Mouse (Mus musculus): ENCODE measurements around the gene Kdm6b. TPM values are rescaled to one million over a fixed set of nuclear protein-coding genes. Genes with fewer than 3 reads are reported as not detected.

Gene Kdm6b
- polyA plus RNA-seq, 1 experiment from 2014 or later, result 51.6 TPM

DNA sequence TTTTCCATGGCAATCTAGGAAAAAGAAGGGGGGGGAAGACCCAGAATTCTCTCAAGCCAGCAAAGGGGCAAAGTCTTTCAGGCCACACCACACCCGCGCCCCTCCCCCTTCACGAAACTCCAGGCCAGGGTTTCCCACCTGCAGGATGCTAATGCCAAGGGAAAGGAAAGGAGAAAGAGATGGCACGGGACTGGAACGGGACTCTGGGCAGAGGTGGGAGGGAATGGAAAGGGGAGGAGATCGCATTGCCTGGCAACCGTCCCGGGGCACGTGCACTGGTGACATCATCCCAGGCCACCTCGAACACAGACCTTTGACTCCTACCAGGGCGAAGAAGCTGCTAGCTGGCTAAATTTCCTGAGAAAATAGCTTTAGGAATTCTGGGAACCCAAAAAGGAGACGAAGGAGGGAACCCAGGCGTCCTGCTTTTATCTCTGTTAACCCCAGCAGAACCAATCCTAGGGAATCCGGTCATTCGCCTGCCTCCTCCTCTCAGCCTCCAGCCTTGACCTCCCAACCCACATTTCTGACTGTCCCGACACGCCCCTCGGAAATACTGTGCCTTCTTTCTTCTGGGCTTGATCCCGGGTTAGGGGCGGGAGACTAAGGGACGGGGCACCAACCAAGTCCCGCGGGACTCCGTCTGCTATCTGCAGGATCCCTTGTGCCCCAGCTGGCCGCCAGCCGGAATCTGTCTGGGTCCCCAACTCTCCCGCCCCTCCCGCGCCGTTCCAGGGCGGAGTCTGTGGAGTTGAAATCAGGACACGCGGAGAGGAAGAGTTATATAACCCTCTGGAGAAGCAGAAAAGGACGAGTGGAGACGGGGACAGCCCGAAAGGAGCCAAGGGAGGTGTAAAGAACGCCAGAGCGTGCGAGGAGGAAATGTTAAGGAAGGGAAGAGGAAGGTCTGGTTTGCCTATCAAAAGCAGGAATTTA is 4.2 kb upstream of the Kdm6b start:
- Histone ChIP-seq H3K4me3 (peak overlapping the region; percentile 63), H3K27ac (peak overlapping the region; percentile 99), H3K9me3 (replicated peaks) (no peaks in the 10 kb centered on the region), H3K4me2 (replicated peaks) (peak overlapping the region; percentile 99), H3K27me3 (peaks cover 26% of the 10 kb centered on the region), H3K4me1 (peaks cover 74% of the 10 kb centered on the region), H3K36me3 (peaks cover 4% of the 10 kb centered on the region; the same call in 1 of the 2 replicates), H3K9ac (peak overlapping the region; percentile 95)
- under 1% methylated on average over 39 of the region's 39 CpGs for WGBS
- peak; percentile 26 for ATAC-seq (ENCODE audit: low FRiP score)

DNA sequence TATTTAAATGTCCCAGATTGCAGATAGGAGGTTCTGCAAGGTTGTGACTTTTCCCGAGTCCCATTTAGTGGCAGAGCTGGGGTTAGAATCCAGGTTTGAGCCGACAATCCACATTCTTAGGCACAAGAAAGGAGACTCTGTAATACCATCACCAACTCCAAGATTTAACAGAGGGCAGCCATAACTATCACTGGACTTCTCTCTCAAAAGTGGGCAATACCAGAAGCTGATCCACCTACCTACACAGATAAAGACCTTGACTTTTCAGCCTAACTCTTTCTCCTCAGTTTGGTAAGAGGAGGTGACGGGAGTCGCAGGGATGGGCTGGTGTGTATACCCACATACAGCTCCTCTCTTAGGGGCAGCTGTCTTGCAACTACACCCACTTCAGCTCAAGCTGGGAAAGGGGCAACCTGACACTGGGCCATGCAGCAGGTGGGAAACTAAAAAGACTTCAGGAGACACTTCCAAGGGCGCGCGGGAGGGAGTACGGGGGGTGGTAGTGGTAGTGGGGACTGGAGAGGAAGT is 3.5 kb upstream of the Kdm6b start:
- no peak for ATAC-seq (ENCODE audit: low FRiP score)
- peaks cover 7% of the 10 kb centered on the region; the same call in 1 of the 2 replicates for H3K36me3 ChIP-seq
- H3K4me2 ChIP-seq (replicated peaks), result peak overlapping the region; percentile 99
- peaks cover 81% of the 10 kb centered on the region for H3K4me1 ChIP-seq
- peaks cover 18% of the 10 kb centered on the region for H3K27me3 ChIP-seq
- 6% methylated on average over 8 of the region's 8 CpGs for WGBS
- peak overlapping the region; percentile 99 for H3K27ac ChIP-seq
- H3K9ac ChIP-seq, result peak overlapping the region; percentile 95
- H3K4me3 ChIP-seq, result peak overlapping the region; percentile 63
- no peaks in the 10 kb centered on the region for H3K9me3 ChIP-seq (replicated peaks)

DNA sequence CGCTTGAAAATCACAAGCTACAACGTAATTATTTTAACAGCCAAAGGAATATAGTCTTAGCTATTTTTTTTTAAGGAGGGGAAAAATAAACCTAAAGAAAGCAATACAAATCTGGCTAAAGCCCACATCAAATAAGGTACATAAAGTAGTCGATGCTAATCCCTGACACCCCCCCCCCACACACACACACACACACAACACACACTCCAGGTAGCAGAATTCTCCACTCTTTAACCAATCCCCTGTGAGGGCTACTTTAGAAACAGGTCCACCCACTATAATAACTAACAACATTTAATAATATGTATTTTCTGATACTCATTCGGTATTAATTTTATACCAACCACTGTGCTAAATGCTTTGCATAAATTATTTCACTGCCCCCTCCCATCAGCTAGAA is 3.0 kb upstream of the Kdm6b start:
- peak overlapping the region; percentile 95 for H3K9ac ChIP-seq
- 0% methylated on average over 4 of the region's 4 CpGs for WGBS
- ATAC-seq (ENCODE audit: low FRiP score), result no peak
- H3K36me3 ChIP-seq, result peaks cover 7% of the 10 kb centered on the region; the same call in 1 of the 2 replicates
- no peaks in the 10 kb centered on the region for H3K9me3 ChIP-seq (replicated peaks)
- H3K4me3 ChIP-seq, result peak overlapping the region; percentile 63
- peaks cover 84% of the 10 kb centered on the region for H3K4me1 ChIP-seq
- peak overlapping the region; percentile 99 for H3K4me2 ChIP-seq (replicated peaks)
- H3K27me3 ChIP-seq, result peaks cover 14% of the 10 kb centered on the region
- H3K27ac ChIP-seq, result peak overlapping the region; percentile 99

DNA sequence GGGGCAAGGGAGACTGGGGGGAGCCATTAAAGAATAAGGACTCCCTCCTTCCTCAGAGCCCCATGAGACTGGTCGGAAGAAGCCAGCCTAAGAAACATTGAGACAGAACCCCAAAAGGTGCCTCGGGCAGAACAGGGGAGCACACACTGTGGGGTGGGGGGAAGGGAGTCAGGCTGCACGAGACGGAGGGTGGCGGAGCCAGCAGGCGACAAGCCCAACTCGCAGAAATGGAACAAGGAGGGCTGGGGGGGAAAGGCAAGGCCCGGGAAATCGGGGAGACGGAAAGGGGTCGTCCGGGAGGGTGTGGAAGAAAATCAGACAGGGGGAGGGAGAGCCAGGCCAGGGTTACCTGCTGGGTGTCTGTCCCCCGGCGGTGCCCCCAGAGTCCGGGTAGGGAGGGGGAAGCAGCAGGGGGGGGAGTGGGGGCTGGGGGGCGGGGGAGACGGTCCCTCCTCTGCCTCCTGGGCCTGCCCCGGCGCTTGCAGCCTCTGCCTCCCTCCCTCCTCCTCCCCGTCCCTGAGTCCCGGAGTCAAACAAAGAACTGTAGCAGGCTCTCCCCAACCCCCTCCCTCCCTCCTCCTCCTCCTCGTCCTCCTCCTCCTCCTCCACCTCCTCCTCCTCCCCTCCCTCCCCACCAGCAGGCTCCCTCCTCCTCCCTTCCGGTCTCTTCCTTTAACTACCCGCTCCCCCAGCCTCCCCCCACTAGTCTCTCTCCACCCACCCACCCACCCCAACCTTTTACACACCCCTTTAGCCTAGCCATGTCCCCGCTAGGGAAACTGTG is 2.4 kb upstream of the Kdm6b start:
- Histone ChIP-seq H3K9ac (peak overlapping the region; percentile 95), H3K36me3 (peaks cover 7% of the 10 kb centered on the region; the same call in 1 of the 2 replicates), H3K4me1 (peaks cover 79% of the 10 kb centered on the region), H3K27ac (peak overlapping the region; percentile 99), H3K4me2 (replicated peaks) (peak overlapping the region; percentile 99), H3K27me3 (peaks cover 7% of the 10 kb centered on the region), H3K9me3 (replicated peaks) (no peaks in the 10 kb centered on the region), H3K4me3 (peak overlapping the region; percentile 63)
- no peak for ATAC-seq (ENCODE audit: low FRiP score)
- 2% methylated on average over 14 of the region's 25 CpGs for WGBS

DNA sequence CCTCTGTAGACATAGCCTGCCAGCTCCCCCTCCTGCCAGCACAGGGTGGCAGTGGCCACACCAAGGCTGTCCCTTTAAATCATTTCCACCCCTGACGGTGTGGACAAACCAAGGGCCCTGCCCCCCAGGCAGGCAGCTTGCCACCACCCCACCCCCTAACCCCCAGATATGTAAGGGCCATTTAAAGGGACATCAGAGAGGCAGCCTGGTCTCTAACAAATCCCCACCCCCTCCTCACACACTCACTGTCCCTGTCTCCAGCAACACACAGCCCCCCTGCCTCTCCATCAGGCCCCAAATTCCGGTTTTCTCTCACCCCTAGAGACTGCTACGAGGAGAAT is 1.8 kb upstream of the Kdm6b start:
- peak overlapping the region; percentile 95 for H3K9ac ChIP-seq
- H3K4me1 ChIP-seq, result peaks cover 73% of the 10 kb centered on the region
- 2% methylated on average over 3 of the region's 3 CpGs for WGBS
- H3K4me3 ChIP-seq, result peak overlapping the region; percentile 63
- peak; percentile 16; the same call in 1 of the 2 replicates for ATAC-seq (ENCODE audit: low FRiP score)
- H3K4me2 ChIP-seq (replicated peaks), result peak overlapping the region; percentile 99
- H3K27me3 ChIP-seq, result peaks cover 2% of the 10 kb centered on the region; the same call in 1 of the 2 replicates
- H3K27ac ChIP-seq, result peak overlapping the region; percentile 99
- H3K36me3 ChIP-seq, result peaks cover 7% of the 10 kb centered on the region; the same call in 1 of the 2 replicates
- H3K9me3 ChIP-seq (replicated peaks), result no peaks in the 10 kb centered on the region

DNA sequence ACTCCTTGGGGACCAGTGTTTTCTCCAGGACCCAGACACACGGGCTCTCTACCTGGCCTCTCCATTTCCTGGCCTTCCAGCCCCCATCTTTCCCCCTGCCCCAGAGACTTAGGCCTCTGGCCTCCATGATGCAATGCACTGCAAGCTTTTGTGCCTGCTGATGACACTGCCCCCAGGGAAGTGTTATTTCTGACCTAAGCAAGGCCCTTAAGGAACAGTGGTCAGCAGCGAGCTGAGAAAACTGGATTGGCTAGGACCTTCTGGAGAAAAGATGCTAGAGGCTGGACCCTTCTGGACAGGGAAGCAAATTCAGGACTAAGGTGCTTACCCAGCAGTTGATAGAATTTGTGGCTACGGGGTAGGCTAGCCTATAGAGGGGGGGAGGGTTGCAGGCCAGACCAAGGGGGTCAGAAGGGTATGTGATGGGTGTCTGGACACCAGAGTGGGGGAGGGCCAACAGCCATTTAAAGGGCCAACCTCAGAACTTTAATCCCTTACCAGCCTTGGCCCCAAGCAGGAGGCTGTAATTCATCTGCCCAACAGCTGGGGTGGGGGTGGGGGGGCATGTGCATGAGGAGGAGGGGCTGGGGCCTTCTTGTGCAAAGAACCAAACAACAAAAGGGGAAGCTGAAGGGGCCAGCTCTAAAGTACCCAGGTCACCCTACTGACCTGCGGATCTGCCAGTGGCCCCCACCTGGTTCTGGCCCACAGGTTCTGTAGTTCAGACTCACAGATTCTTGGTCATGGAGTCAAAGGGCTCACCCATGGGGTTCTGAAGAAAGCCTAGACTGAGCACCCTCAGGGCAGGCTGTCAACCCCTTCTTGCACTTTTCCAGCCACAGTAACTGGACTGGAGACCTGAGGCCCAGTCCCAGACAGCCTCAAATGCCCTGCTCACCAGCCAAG is 1.2 kb upstream of the Kdm6b start:
- Histone ChIP-seq H3K4me1 (peaks cover 67% of the 10 kb centered on the region), H3K36me3 (peaks cover 7% of the 10 kb centered on the region; the same call in 1 of the 2 replicates), H3K9ac (peak overlapping the region; percentile 95), H3K4me3 (peak overlapping the region; percentile 63), H3K4me2 (replicated peaks) (peak overlapping the region; percentile 99), H3K9me3 (replicated peaks) (no peaks in the 10 kb centered on the region), H3K27me3 (no peaks in the 10 kb centered on the region), H3K27ac (peak overlapping the region; percentile 99)
- no peak for ATAC-seq (ENCODE audit: low FRiP score)
- WGBS, result 11% methylated on average over 4 of the region's 4 CpGs

DNA sequence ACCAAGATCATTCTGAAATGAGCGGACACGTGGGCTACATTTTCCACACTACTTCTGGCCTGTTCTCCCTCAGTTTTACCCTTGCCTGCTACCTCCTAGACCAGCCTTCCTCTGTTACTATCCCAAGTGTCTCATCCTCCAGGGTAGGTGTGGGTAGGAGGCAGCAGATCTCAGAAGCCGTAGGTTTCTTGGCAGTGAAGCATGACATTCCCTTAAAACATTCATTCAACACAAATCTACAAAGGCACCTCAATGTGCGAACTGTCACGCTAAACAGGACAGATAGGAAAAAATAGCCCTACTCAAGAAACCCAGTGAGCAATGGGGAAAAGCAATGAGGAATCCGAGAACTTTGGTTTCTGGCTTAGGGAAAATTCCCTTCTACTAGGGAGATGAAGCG is 927 bp downstream of the Kdm6b start:
- no peaks in the 10 kb centered on the region for H3K27me3 ChIP-seq
- H3K9me3 ChIP-seq (replicated peaks), result no peaks in the 10 kb centered on the region
- peak overlapping the region; percentile 99 for H3K4me2 ChIP-seq (replicated peaks)
- peak overlapping the region; percentile 63 for H3K4me3 ChIP-seq
- 62% methylated on average over 7 of the region's 7 CpGs for WGBS
- H3K9ac ChIP-seq, result peak overlapping the region; percentile 95
- peaks cover 13% of the 10 kb centered on the region for H3K36me3 ChIP-seq
- peak overlapping the region; percentile 99 for H3K27ac ChIP-seq
- peaks cover 67% of the 10 kb centered on the region for H3K4me1 ChIP-seq
- no peak for ATAC-seq (ENCODE audit: low FRiP score)

DNA sequence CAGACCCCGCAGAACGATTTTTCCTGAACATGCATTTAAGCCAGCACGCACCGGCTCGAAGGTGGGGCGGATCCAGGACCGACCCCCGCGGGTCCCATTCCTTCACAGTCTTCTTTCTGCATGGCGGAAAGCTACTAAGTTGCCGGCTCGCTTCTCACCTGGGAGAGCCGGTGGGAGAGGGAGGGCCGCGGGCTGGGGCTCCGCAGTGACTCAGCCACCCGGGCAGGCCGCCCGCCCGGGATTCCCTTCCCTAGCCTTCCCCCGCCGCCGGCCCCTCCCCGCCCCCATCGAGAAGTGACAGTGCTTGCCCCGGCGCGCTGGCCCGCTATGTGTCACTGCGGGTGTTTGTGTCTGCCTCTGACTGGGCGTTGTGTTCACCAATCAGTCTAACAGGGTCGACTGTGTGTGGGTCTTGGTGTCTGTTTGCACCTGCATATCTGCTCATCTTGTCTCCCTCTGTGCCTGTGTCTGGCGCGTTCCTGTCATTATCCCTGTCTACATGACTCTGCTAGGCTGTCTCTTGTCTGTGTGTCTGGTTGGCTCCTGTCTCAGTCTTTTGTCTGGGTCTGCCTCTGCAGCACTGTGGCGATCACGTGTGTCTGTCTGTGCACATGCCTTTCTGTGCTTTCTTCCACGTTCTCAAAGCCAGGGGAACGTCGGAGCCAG is 1.8 kb downstream of the Kdm6b start:
- Histone ChIP-seq H3K36me3 (peaks cover 22% of the 10 kb centered on the region), H3K4me2 (replicated peaks) (peak overlapping the region; percentile 99), H3K9ac (peak overlapping the region; percentile 95), H3K4me1 (peaks cover 59% of the 10 kb centered on the region), H3K9me3 (replicated peaks) (no peaks in the 10 kb centered on the region), H3K27me3 (no peaks in the 10 kb centered on the region), H3K4me3 (peak overlapping the region; percentile 63), H3K27ac (peak overlapping the region; percentile 99)
- under 1% methylated on average over 36 of the region's 39 CpGs for WGBS
- no peak for ATAC-seq (ENCODE audit: low FRiP score)

DNA sequence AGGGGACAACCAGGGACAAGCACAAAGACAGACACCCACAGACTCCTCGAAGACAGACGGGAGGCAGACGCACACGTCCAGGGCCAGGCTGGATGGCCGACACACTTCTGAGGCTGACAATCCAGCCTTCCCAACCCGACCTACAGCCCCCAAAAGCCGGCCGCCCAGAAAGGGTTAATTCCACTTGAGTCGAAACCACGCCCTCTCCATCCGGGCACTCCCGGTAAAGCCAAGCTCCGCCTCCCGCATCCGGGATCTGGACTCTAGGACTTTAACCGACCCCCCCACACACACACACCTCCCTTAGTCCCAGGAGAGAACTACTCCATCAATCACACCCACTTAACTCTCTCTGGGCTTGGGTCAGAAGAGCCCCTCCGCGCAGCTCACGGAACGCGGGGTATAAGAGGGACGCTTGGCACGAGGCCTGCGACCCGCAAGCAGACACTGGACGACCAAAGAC is 2.4 kb downstream of the Kdm6b start:
- Histone ChIP-seq H3K27ac (peak overlapping the region; percentile 99), H3K9me3 (replicated peaks) (no peaks in the 10 kb centered on the region), H3K4me3 (peak overlapping the region; percentile 63), H3K36me3 (peaks cover 27% of the 10 kb centered on the region), H3K4me2 (replicated peaks) (peak overlapping the region; percentile 99), H3K4me1 (peaks cover 57% of the 10 kb centered on the region), H3K9ac (peak overlapping the region; percentile 95), H3K27me3 (no peaks in the 10 kb centered on the region)
- ATAC-seq (ENCODE audit: low FRiP score), result peak; percentile 57
- WGBS, result under 1% methylated on average over 26 of the region's 26 CpGs

DNA sequence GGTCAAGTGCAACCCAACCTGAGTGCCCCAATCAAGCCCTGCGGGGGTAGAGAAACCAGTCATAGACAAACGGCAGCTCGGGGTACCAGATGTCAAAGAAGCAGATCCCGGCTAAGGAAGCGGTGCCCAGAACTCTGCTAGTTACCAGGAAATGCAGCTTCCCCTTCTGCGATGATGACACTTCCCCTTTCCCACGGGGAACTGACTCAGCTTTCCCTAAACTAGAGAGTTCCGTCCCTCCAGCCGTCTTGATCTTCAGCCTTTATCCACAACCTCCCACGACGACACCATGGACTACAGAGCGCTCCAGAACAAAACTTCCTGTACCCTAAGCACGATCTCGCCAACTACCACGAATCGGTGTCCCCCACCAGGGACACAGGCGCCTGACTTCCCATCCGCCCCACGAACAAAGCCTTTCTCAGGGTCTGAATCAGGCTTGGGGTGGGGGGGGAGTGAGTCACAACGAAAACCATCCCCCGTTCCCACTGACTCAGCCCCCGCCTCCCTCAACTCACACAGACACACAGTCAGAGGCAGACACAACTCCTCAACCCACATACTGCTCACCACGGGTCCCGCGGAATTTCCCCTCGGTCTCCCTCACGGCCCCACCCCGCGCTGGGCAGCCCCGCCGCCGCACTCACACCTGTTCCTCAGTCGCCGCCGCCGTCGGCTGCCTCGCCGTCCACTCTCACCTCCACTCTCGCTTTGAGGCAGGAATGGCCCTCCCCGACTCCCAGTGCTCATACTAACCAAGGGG is 3.0 kb downstream of the Kdm6b start:
- peak overlapping the region; percentile 95 for H3K9ac ChIP-seq
- H3K36me3 ChIP-seq, result peaks cover 34% of the 10 kb centered on the region
- peak overlapping the region; percentile 63 for H3K4me3 ChIP-seq
- peak overlapping the region; percentile 99 for H3K27ac ChIP-seq
- under 1% methylated on average over 39 of the region's 41 CpGs for WGBS
- H3K4me1 ChIP-seq, result peaks cover 57% of the 10 kb centered on the region
- 0 out of 2 replicates have a peak, but pooled peaks have one; percentile 2 for ATAC-seq (ENCODE audit: low FRiP score)
- H3K9me3 ChIP-seq (replicated peaks), result no peaks in the 10 kb centered on the region
- H3K27me3 ChIP-seq, result no peaks in the 10 kb centered on the region
- H3K4me2 ChIP-seq (replicated peaks), result peak overlapping the region; percentile 99

Measured in hindbrain, embryonic 12.5 days (tissue).